Mouse (Mus musculus): ENCODE measurements around the gene Nmnat3.

The Nmnat3 gene

DNA sequence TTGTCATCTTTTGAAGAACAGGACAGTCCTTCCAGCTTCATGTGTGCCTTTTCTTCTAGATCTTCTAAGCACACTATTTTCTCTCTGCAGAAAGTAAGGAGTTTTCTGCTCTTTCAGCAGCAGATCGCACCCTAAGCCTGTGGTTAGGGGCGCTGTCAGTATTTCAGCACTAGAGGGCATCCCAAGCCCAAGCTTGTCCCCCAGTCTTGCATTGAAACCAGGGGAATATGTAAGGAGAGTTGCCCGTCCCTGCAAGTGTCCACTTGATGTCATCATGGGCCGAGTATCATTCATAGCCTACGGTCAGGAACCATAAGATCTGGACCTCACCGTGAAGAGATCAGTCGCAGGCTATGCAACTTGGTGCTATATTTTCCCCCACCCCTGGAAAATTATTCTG, 130.7 kb downstream of the Nmnat3 start:
- in situ Hi-C loops (cut with MboI; ENCODE audit: low sequenced_read_pairs), result loop anchor here (5.0 kb wide), 1 partner anchor 119 kb away; no protein-coding TSS in a partner anchor

DNA sequence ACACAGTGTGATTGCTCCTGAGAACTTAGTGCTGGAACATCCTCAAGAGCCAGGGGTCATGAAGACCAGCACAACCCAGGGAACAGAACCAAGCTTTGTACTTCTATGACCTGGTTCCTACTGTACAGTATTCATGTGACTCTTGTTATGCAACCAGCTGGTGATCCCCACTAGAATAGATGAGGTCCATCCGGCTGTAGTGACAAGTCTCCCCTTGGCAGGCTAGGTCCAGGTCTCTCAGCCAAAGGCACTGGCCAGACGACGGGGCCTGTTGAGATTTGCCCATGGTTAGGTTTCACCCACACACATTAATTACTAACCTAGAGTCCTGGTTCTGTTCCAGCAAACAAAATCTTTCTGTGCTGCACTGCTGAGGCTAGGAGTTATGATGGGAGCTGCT, 131.1 kb downstream of the Nmnat3 start:
- in situ Hi-C loops (cut with MboI; ENCODE audit: low sequenced_read_pairs), result loop anchor here (5.0 kb wide), 1 partner anchor 119 kb away; no protein-coding TSS in a partner anchor

DNA sequence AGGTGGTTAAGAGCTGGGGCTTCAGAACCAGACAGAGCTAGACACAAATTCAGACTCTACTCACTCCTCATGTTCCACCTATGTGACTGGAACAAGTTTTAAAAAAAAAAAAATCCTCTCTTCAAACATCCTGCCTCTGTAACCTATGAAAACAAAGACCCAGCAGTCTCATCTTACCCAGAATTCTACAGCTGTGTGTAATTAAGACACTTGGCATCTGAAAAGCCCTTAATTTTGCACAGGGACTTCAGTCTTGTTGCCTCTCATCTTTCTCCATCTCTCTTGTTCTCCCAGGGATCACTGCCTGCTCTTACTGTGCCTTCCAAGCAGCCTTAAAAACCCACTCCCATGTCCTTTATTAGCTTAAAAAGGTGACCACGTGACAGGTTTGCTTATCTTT, 133.4 kb downstream of the Nmnat3 start:
- in situ Hi-C loops (cut with MboI; ENCODE audit: low sequenced_read_pairs), result no loop called here

DNA sequence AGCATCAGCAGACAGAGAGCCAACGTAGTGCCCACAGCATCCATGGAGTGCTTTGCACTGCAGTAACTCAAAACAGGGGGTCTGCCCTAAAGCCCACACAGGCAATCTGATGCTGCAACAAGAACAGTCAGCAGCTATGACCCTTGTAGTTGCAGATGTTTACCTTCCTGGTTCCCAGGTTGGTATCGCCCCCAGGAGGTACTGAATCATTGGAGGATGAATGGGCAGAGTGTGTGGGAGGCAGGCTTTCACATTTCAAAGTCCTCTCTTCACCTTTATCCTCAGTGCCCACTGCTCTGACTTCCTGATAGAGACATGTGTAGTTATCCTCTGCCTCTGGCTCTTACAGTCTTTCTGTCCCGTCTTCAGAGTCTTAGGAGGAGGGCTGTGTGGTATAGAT, 134.7 kb downstream of the Nmnat3 start:
- in situ Hi-C loops (cut with MboI; ENCODE audit: low sequenced_read_pairs), result no loop called here

DNA sequence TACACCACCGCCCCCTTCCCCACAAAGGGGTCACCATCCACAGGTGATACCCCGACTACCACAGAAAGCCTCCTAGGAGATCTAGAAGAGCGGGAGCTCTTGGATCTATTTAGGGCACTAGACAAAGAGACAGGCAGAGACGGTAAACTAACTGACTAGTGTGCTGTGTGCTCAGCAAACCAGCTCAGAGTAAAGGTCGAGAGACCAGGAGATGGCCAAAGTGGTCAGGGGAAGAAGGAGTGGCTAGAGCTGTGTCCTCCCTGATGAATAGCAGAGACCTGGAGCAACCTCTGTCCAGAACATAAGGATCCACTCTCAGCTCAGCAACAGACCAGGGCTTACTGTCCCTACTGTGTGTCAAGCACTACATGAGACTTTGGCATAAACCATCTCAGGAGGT, 135.4 kb downstream of the Nmnat3 start, which contains the start of gene Rbp1:
Gene Rbp1, plus strand, starts transcription at position 306 of the 400 bp plus-strand sequence.
- in situ Hi-C loops (cut with MboI; ENCODE audit: low sequenced_read_pairs), result no loop called here

DNA sequence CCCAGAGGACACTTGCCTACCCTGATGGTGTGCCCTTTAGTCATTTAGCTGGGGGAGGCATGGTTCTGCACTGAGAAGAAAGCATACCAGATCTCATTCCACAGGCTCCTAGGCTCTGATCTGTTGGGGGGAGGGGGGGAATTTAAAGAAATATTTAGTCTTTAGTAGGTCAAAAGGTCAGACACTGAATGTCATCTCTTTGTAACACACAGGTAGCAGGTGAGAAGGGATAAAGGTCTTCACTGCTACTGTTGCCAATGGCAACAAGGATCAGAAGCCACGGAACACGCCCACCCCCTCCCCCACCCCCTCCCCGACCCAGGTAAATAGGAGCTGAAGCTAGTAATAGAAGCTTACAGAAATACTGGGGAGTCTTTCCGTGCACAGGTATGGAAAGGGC, 136.5 kb downstream of the Nmnat3 start:
- in situ Hi-C loops (cut with MboI; ENCODE audit: low sequenced_read_pairs), result no loop called here

DNA sequence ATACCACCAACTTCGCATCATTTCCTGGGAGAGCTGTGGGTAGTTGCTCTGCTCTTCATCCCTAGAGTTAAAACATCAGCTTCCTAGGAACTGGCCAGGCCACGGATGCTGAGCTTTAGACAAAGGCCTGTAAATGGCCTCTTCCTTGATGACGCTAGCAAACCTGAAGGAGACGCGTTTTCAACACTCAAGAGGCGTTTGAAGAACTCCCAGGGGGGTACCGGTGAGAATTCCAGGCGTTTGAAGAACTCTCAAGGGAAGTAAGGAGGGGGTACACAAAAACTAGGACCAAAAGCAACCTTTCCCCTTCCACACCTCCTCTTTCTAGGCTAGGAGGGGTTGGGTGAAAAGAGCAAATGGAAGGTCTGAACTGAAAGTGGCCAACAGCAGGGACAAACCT, 137.1 kb downstream of the Nmnat3 start:
- in situ Hi-C loops (cut with MboI; ENCODE audit: low sequenced_read_pairs), result no loop called here

DNA sequence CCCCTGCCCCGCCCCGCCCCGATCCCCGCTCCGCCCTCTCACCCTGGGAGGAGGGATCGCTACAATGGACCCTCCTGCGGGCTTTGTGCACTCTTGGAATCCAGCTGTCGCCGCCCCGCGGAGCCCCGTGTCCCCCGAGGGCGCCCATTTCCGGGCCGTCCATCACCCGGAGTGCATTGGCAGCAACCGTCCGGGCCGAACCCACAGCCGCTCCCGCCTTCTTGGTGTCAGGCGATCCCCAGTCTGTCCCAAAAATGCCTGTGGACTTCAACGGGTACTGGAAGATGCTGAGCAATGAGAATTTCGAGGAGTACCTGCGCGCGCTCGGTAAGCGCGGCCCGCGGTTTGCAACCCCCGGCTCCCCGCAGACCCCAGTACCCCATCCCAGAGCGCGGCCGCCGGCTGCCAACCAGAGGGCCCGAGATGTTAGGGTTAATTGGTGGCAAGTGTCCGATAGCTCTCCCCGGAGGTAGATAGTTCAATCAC, 137.5 kb downstream of the Nmnat3 start:
- in situ Hi-C loops (cut with MboI; ENCODE audit: low sequenced_read_pairs), result no loop called here

DNA sequence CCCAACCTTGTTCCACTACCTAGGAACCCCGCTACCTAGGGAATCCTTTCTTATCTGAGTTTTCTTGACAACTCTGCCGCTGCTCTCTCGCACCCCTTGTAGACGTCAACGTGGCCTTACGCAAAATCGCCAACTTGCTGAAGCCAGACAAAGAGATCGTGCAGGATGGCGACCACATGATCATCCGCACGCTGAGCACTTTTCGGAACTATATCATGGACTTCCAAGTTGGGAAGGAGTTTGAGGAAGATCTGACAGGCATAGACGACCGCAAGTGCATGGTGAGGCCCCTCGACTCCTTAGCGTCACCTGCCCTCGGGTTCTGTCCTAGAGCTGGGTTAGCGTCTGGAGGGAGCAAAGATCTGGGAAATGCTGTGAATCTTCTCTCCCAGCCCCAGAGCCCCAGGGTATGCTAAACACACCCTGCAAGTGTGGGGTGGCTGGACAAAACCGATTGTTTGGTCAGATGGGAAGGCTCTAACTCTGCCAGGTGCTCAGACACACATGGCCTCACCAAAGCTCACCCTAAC, 138.2 kb downstream of the Nmnat3 start:
- in situ Hi-C loops (cut with MboI; ENCODE audit: low sequenced_read_pairs), result no loop called here

DNA sequence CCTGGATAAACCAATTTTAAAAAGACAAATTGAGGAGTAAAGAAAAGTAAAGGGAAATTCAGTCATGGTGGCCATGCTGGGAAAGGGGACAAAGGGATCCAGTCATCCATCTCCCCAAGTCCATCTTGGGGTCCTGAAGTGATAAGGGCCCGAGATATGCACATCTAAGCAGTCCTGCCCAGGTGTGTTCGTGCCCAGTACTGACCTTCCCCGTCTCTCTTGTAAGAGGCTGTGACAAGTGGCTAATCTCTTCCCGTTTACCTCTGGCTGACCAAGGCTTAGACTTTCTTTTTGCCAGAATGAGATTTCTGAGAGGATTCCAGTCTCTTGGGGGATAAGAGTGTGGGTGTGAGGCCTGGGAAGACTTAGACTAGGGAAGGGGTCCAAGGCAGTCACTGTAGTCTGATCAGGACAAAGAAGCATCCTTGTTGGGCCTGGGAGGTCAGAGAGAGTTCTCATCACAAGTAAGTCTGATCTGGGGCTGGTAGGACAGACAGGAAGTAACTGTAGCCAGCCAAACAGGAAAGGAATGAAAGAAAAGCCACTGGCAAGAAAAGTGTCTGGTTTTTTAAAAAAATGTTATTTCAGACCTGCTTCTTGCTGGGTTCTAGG, 140.8 kb downstream of the Nmnat3 start:
- in situ Hi-C loops (cut with MboI; ENCODE audit: low sequenced_read_pairs), result no loop called here

DNA sequence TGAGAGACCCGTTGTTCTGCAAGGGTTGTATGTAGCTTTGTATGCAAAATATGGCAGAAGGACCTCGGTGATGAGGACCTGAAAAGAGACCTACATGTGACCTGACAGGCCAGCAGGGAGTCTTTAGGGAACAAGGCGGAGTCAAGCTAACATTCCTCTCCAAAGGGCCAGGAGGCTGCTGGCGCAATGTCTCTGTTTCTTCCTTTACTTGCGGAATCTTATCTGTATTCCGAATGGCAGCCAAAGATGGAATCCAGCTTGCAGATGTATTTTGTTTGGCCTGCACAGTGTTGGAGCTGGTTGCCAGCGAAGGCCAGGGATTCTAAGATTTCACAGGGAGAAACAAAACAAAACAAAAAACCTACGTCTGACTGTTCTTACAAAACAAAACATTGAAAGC, 141.5 kb downstream of the Nmnat3 start:
- in situ Hi-C loops (cut with MboI; ENCODE audit: low sequenced_read_pairs), result no loop called here

DNA sequence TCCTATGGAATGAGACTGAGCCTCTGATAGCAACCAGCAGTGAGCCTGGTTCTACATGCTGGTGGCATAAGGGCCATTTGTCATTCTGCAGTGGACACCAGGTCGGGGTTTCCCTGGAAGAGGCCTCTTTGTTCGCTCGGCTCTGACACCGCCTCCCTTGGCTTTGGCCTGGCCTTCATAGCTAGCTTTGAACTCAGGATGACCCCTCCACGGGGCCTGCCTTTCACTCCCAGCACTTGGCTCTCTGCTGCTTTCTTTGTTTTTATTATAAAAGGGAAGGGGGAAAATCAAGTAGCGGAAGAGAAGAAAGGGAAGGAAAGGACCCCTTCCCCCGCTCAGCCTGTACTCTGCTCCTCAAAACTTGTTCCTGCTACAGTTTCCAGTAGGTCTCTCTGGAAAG, 142.6 kb downstream of the Nmnat3 start:
- in situ Hi-C loops (cut with MboI; ENCODE audit: low sequenced_read_pairs), result no loop called here

DNA sequence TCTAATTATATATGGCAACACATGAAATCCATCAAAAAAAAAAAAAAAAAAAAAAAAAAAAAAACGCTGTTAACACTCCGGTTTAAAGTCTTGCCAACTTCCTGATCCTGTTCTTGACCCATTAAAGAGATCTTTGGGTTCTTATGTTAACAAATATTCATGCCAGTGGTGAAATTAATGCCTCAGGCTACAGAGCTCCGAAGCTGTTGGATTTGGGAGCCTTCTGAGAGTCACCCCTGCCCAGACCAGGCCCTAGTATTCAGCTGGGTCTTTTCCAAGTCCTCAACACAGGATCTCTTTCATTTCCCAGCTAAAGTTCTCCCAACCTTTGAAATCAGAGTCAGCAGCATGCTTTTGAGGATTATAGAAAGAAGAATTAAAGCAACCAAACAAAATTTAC, 143.3 kb downstream of the Nmnat3 start:
- in situ Hi-C loops (cut with MboI; ENCODE audit: low sequenced_read_pairs), result no loop called here

DNA sequence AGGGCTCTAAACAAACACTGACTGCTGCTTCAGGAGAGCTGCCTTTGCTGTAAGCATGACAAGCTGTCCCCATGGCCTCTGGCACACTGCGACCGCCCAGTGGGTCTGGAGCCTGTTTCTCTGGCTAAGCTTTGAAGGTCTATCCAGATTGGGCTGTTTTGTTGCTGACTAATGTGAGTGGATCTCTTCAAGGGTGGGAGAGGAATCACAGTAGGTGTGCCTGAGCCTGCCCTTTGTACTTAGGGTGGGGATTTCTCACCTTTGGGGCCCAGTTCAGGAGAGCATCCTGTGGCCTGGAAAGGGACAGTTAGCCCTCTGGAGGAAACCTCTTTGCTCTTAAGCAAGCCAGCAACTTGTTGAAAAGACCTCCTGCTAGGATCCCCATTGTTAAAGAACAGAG, 145.8 kb downstream of the Nmnat3 start:
- in situ Hi-C loops (cut with MboI; ENCODE audit: low sequenced_read_pairs), result no loop called here

DNA sequence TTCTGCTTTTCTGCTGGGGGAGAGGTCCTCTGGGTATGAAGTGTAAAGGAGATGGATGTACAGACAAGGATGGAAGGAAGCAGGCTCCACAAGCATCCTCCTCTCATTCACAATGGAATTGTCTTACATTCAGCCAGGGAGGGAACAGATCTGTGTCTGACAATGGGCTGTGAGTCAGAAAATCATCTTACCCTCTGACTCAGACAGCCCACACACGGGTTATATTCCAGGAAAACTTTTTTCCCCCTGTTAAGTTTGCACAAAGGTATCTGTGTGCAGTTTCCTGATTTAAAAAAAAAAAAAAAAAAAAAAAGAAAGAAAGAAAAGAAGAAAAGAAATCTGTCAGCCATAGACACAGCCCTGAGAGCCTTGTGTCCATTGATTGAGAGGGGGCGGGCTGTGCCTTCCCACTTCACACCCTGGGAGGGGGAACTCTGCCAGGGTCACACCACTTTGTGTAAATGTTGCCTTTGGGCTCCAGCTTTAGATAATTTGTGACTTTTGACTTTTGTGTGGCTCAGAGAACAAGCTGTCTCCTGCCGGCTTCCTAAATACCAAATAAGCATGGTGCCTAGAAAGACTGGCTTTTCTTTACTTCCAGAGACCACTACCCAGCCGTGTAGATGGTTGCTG, 146.8 kb downstream of the Nmnat3 start:
- in situ Hi-C loops (cut with MboI; ENCODE audit: low sequenced_read_pairs), result no loop called here

DNA sequence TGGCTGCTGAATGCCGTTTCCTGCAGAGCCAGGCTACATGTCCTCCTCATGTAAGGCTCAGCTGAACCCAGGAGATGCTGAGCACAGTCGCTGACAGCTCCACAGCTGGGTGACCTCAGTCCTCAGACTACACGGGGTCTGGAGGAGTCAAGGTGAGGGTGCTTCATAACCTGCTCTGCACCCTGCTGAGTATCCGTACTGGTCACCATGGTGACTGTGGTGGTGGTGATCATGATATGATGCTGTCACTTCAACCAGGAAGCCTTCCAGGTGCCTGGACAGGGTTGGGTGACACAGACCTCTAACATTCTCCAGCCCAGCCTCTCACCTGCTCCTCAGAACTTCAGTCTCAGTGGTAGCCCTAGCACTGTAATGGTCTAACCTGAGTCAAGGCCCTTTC, 150.6 kb downstream of the Nmnat3 start:
- in situ Hi-C loops (cut with MboI; ENCODE audit: low sequenced_read_pairs), result no loop called here

DNA sequence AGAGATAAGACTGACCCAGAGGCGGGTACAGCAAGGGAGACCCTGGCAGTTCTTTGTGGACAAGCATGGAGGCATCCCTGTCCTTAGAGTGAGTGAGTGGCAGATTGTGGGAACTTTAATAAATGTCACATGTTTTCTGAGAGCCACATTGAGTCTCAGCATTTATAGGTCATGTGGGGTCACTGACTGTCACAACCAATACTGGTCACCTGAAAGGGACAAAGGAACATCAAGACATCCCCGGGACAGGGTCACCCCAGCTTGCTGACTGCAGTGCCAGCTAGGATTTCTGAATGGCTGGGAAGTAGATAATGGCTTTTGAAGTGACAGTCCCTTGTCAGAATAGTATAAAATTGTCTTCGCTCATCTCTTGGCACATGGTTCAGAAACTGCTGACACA, 151.9 kb downstream of the Nmnat3 start:
- in situ Hi-C loops (cut with MboI; ENCODE audit: low sequenced_read_pairs), result no loop called here

DNA sequence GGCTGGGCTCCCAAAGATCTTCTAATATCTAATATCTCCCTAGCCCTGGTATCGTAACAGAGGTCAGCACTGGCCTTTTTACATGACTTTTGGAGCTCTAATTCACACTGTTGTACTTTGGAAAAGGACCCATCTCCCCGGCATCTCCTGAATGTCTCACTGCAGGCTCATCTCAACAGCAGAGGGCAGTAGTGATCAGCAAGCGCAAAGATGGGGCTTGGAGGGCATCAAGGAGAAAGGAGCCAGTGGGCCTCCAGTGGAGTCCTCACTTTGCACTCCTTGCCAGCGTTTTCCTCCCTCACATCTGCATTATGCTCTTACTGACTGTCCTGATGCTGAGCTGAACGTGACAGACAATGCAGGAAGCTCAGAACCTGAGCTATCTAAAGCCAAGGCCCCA, 155.4 kb downstream of the Nmnat3 start:
- in situ Hi-C loops (cut with MboI; ENCODE audit: low sequenced_read_pairs), result no loop called here

DNA sequence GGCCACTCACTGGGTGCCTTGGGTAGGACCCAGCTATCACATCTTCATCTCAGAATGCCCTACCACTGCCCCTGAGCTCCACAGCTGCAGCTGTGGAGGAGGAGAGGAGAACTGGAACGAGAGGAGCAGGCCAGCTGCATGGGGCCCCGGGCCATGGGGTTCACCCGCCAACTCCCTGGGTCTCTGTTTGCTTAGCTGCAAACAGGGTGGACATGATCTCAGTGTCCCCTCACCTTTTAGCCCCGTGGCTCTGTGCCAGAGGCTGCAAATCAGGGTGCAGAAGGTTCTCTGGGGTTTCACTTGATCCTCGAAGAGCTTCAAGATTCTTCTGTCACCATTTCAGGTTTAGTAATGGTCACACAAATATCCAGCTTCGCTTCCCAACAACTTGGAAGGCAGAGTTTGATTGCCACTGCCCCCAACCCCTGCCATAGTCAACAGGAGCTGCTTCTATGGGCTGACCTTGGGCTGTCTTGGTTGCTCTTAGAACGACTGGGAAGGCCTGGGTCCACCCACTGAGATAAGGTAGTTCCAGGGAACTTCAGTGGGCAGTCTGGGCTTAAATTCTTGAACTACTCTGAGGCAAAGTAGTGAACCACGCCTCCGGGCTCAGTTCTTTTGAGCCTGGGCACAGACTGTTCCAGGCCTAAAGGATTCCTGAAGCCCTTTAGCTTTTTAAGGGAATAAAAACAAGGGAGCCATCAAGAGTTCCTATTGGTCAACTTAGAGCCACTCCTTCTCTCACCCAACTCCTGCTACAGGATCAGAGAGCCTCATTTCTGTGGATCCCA, 158.3 kb downstream of the Nmnat3 start:
- in situ Hi-C loops (cut with MboI; ENCODE audit: low sequenced_read_pairs), result no loop called here

DNA sequence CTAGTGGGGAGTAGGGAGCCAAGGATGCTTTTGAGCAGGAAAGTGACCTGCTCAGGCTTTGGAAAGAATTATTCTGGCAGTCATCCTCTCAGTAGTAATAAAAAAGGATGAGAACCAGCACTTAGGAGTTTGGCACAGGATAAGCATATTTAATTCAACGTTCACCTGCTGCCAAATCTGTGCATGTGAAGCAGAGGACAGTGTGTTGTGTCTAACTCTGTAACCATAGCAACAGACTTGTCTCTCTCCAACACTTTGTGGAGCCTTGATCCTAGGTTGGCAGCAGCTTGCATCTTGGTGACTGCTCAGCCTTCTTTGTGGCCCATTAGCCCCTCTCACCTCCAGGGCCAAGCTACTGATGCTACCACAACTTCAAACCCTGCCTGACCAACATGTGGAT, 163.7 kb downstream of the Nmnat3 start:
- in situ Hi-C loops (cut with MboI; ENCODE audit: low sequenced_read_pairs), result no loop called here

DNA sequence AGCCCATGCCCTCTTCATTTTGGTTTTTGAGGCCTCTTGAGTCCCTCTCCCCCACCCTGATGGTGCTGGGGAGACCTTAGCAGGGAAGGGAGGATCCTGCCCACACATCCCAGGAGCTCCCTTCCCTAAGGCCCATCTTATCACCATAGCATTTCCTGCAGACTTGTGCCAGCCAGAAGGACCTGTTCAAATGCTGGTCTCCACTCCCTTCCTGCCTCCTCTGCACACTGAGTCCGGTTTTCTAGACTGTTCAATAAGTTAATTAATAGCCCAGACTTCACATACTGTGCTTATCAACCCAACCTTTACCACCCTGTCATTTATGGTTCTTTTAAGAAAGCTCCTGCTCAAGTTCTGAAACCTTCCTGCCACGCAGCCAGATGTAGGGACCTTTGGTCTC, 179.5 kb downstream of the Nmnat3 start:
- in situ Hi-C loops (cut with MboI; ENCODE audit: low sequenced_read_pairs), result no loop called here
